Mouse (Mus musculus) heart, adult 18-20 months (tissue): ENCODE data around the gene Rbm26. TPM values are rescaled to one million over a fixed set of nuclear protein-coding genes. Genes with fewer than 3 reads are reported as not detected.

Experiments used
- DNase-seq, 2 experiments: peaks; one replicate each; pipeline ENCODE4 v3.0.0; 2021 to 2022; ENCODE audit warnings: mixed read lengths in 1 of 2
- total RNA-seq, 2 experiments: library from RNA; stranded (reverse); gene quantifications; 2 replicates each; pipeline ENCODE4 v1.2.3; 2021

Rbm26 gene
- total RNA-seq, 2 experiments from 2014 or later = 18.1 to 18.6 TPM

- no peak for DNase-seq
These were observed 91.7 kb downstream of the Rbm26 start for GRCm38 (mm10) chr14:105085332-105085993.

- DNase-seq = no peak
These were observed 92.3 kb downstream of the Rbm26 start for GRCm38 (mm10) chr14:105084757-105085330.

- DNase-seq = no peak
These were observed 93.0 kb downstream of the Rbm26 start for GRCm38 (mm10) chr14:105084106-105084505.

GRCm38 (mm10) chr14:105074776-105075175 lies 102.4 kb downstream of the Rbm26 start:
- DNase-seq = no peak

DNA sequence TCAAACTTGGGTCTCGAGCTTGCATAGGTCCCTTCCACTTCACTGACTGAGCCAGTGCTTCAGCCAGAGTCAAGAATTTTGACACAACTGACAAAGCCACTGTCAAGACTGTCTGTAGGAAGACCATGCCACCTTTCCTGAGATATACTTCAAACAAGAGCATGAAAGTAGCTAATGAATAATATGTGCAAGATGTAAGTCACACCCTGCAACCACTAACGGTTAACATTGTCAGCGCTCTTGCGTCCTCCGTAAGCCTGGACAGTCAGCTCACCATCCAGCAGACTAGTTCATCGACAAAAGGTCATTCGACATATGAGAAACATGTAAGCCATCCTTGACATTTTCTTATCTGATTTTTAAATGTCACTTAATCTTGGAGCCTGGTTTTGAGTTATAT lies 102.8 kb downstream of the Rbm26 start:
- no peak for DNase-seq

DNA sequence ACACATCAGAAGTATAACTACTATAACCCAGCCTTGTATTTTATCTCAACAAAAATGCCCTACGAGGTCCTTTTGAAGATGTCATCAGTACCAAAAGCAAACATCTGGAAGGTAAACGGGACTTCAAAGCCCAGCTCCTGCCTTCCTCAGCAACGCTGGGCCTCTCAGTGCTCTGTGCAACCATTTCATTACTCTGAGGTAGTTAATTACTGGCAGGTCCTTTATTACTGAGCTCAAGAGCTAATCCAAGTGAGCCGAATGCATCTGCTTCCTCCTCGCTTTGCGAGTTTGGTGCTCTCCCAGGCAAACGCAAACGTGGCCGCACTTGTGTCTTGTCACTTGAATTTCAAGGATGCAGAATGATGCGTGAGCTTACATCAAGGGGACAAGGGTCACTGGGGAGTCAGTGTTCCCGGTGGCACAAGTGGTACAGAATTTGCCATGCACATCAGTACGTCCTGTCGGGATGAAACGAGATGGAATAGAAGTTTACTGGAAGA lies 106.1 kb downstream of the Rbm26 start:
- no peak for DNase-seq

- no peak for DNase-seq
These were observed 106.7 kb downstream of the Rbm26 start for GRCm38 (mm10) chr14:105070258-105071009.

GRCm38 (mm10) chr14:105068060-105068459 lies 109.1 kb downstream of the Rbm26 start:
- DNase-seq = no peak

- no peak for DNase-seq
These were observed 112.9 kb downstream of the Rbm26 start for GRCm38 (mm10) chr14:105064243-105064642.

DNA sequence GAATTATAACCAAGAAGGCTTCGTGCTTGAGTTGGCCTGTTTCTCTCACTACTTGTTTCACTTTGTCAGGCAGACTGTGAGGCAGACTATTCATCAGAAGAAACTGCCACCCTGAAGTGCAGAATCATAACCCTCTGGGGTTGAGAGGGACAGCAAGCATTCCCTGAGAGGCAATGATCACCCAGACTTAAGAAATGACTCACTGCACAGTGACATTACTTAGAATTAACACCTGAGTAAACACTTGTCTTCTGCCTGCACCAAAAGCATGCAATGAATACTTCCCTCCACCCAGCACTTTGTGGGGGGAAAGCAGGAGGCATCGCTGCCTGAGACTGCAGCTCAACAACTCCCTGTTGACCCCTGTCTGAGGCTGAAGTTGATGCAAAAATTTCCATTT lies 115.9 kb downstream of the Rbm26 start:
- DNase-seq = no peak

GRCm38 (mm10) chr14:105057934-105058333 lies 119.2 kb downstream of the Rbm26 start:
- no peak for DNase-seq

Other genes starting within 250 kb of the Rbm26 start
- gene Ndfip2, start 81.2 kb upstream of the Rbm26 start, total RNA-seq = 10 to 100 TPM; 13.1 to 14.8 TPM